Mouse (Mus musculus) intestine, embryonic 15.5 days (tissue): ENCODE measurements around the gene Vmn2r80. TPM values are rescaled to one million over a fixed set of nuclear protein-coding genes. Genes with fewer than 3 reads are reported as not detected.

Experiments used
- polyA plus RNA-seq: library from polyadenylated mRNA; unstranded; fragments of >200 nt; fragmentation: Nextera tagmentation; extraction: Ambion mirVana; gene quantifications from 2 replicates; pipeline ENCODE4 v1.2.1, GENCODE M21; 2015

Vmn2r80 gene
- polyA plus RNA-seq, 1 experiment from 2014 or later: not detected

Other genes with a start within 250 kb of the Vmn2r80 start
- gene Olfr1354, start 235.6 kb upstream of the Vmn2r80 start, polyA plus RNA-seq: not detected in 2 replicates
- not detected in 2 replicates for gene Olfr8, start 198.1 kb upstream of the Vmn2r80 start, polyA plus RNA-seq
- gene Olfr1353, start 185.5 kb upstream of the Vmn2r80 start, polyA plus RNA-seq: not detected in 2 replicates
- gene Olfr1352, start 167.7 kb upstream of the Vmn2r80 start, polyA plus RNA-seq: not detected in 2 replicates
- not detected in 2 replicates for gene Olfr1351, start 136.3 kb upstream of the Vmn2r80 start, polyA plus RNA-seq
- gene Olfr57, start 120.0 kb upstream of the Vmn2r80 start, polyA plus RNA-seq: not detected in 2 replicates
- 20.4 and 20.9 TPM in 2 replicates for gene 2610008E11Rik, start 51.2 kb upstream of the Vmn2r80 start, polyA plus RNA-seq
- not detected in 2 replicates for gene Vmn2r81, start 98.9 kb downstream of the Vmn2r80 start, polyA plus RNA-seq
- gene Vmn2r82, start 207.8 kb downstream of the Vmn2r80 start, polyA plus RNA-seq: not detected in 2 replicates